ENCODE assay signal across 10 mouse cellular contexts in genomic region chr2:167281461-167281860, GRCm38 (mm10). TPM values are rescaled to one million over a fixed set of nuclear protein-coding genes. Genes with fewer than 3 reads are reported as not detected.
DNase-seq lines count a peak whose midpoint lies in the region; ATAC-seq lines count a peak whose summit lies in the region.
"Had no signal": no experiment of that assay in that cellular context is flagged by ENCODE, and none has a peak within 500 bp of the region (broad histone marks: within the 10 kb centered on the region; RNA-seq: fewer than 3 reads in every experiment).

No protein-coding gene starts in this region.

- H3K36me3 ChIP-seq in kidney, embryonic 16.5 days (ENCODE audit: insufficient read depth, low read length) = no peaks in the 10 kb centered on the region
- H3K36me3 ChIP-seq in neural tube, embryonic 11.5 days (ENCODE audit: control insufficient read depth, insufficient read depth, low read length) = no peaks in the 10 kb centered on the region
- H3K36me3 ChIP-seq: neural tube, embryonic 13.5 days had no signal

- H3K4me3 ChIP-seq in kidney, embryonic 16.5 days (ENCODE audit: low read length) = no peak overlapping the region
- H3K4me3 ChIP-seq in neural tube, embryonic 11.5 days (ENCODE audit: low read depth, low read length) = no peak overlapping the region
- H3K4me3 ChIP-seq: neural tube, embryonic 13.5 days had no signal

- no peaks in the 10 kb centered on the region for H3K27me3 ChIP-seq in kidney, embryonic 16.5 days (ENCODE audit: insufficient read depth, low read length)
- no peaks in the 10 kb centered on the region for H3K27me3 ChIP-seq in neural tube, embryonic 11.5 days (ENCODE audit: control insufficient read depth, insufficient read depth, low read length)

- no peak overlapping the region for H3K9ac ChIP-seq in kidney, embryonic 16.5 days (replicated peaks; ENCODE audit: low read length)
- H3K9ac ChIP-seq in neural tube, embryonic 11.5 days (ENCODE audit: low read length) = no peak overlapping the region
- H3K9ac ChIP-seq: neural tube, embryonic 13.5 days had no signal

- peak; percentile 1 for DNase-seq in kidney, adult 11 months
- DNase-seq in neural tube, embryonic 11.5 days (ENCODE audit: low spot score) = peak; percentile 6
- no peak for DNase-seq in neural tube, embryonic 10.5 days (ENCODE audit: extremely low spot score, low spot score)
- DNase-seq in adrenal gland, postnatal 14 days = peak; percentile 3
- DNase-seq in gastrocnemius, postnatal 25 days = peak; percentile 3

- H3K4me1 ChIP-seq in kidney, embryonic 16.5 days (ENCODE audit: insufficient read depth, low read length) = no peaks in the 10 kb centered on the region
- no peaks in the 10 kb centered on the region for H3K4me1 ChIP-seq in neural tube, embryonic 11.5 days (ENCODE audit: control insufficient read depth, insufficient read depth, low read length)

- 94% methylated on average over 13 of the region's 13 CpGs for WGBS in kidney, embryonic 16.5 days
- 95% methylated on average over 13 of the region's 13 CpGs for WGBS in neural tube, embryonic 11.5 days

- H3K27ac ChIP-seq in kidney, embryonic 16.5 days (ENCODE audit: low read length) = no peak overlapping the region
- H3K27ac ChIP-seq in neural tube, embryonic 11.5 days (ENCODE audit: low read depth, low read length) = no peak overlapping the region
- H3K27ac ChIP-seq: neural tube, embryonic 13.5 days had no signal

- no peak for ATAC-seq in kidney, embryonic 16.5 days (ENCODE audit: low FRiP score, low TSS enrichment)
- no peak for ATAC-seq in neural tube, embryonic 11.5 days (ENCODE audit: insufficient read depth, low FRiP score, low TSS enrichment)
- no peak for ATAC-seq in monocyte, adult 5-6 weeks (replicated peaks; ENCODE audit: insufficient number of reproducible peaks, low FRiP score, low TSS enrichment, poor library complexity, severe bottlenecking)
- ATAC-seq: inflammation-experienced regulatory T-cells, adult 6 months had no signal

- H3K9me3 ChIP-seq in kidney, embryonic 16.5 days (ENCODE audit: low read length) = no peaks in the 10 kb centered on the region
- no peaks in the 10 kb centered on the region for H3K9me3 ChIP-seq in neural tube, embryonic 11.5 days (ENCODE audit: control insufficient read depth, low read length)
- H3K9me3 ChIP-seq: neural tube, embryonic 13.5 days had no signal

- H3K4me2 ChIP-seq in kidney, embryonic 16.5 days (replicated peaks; ENCODE audit: low read depth, low read length) = no peak overlapping the region
- no peak overlapping the region for H3K4me2 ChIP-seq in neural tube, embryonic 11.5 days (ENCODE audit: low read depth)
- H3K4me2 ChIP-seq: neural tube, embryonic 13.5 days had no signal

RNA-seq across cellular contexts. Expression of gene Ptgis, which starts 41.1 kb away (rescaled TPM):
- 18.4 and 20.6 TPM in 2 replicates for polyA plus RNA-seq in kidney, embryonic 16.5 days (2015; fragmentation: Nextera tagmentation; extraction: Ambion mirVana)
- 10.6 and 10.7 TPM in 2 replicates for polyA plus RNA-seq in neural tube, embryonic 11.5 days (2014; fragmentation: Nextera tagmentation; extraction: Ambion mirVana)
- total RNA-seq in adrenal gland, postnatal 14 days (2021) = 17.1 and 20.4 TPM in 2 replicates
- total RNA-seq in gastrocnemius, postnatal 25 days (2021) = 1 to 10 TPM; 4.2 to 5.5 TPM
- not detected in 3 replicates for total RNA-seq in monocyte, adult 5-6 weeks (2017)
- total RNA-seq: common myeloid progenitor, adult 5-6 weeks had no signal
- polyA plus RNA-seq: inflammation-experienced regulatory T-cells, adult 6 months had no signal
